Mouse (Mus musculus): ENCODE measurements around the gene Gla. TPM values are rescaled to one million over a fixed set of nuclear protein-coding genes. Genes with fewer than 3 reads are reported as not detected.

The Gla gene
- polyA plus RNA-seq, 1 experiment from 2014 or later: 3.9 TPM

- Histone ChIP-seq H3K4me2 (ENCODE audit: low read length) (no peak overlapping the region), H3K27ac (ENCODE audit: low read length) (no peak overlapping the region), H3K36me3 (ENCODE audit: control insufficient read depth, insufficient read depth) (no peaks in the 10 kb centered on the region), H3K9me3 (ENCODE audit: control insufficient read depth, low read length) (no peaks in the 10 kb centered on the region), H3K9ac (replicated peaks; ENCODE audit: low read depth, low read length) (no peak overlapping the region), H3K27me3 (replicated peaks; ENCODE audit: control insufficient read depth, insufficient read depth, low read length) (no peaks in the 10 kb centered on the region), H3K4me1 (replicated peaks; ENCODE audit: control insufficient read depth, insufficient read depth, low read length) (no peaks in the 10 kb centered on the region), H3K4me3 (replicated peaks; ENCODE audit: low read length) (no peak overlapping the region)
- 87% methylated on average over 14 of the region's 14 CpGs for WGBS
- no peak for ATAC-seq
Measured at GRCm38 (mm10) chrX:134580528-134581305, 20.2 kb downstream of the Gla start.

DNA sequence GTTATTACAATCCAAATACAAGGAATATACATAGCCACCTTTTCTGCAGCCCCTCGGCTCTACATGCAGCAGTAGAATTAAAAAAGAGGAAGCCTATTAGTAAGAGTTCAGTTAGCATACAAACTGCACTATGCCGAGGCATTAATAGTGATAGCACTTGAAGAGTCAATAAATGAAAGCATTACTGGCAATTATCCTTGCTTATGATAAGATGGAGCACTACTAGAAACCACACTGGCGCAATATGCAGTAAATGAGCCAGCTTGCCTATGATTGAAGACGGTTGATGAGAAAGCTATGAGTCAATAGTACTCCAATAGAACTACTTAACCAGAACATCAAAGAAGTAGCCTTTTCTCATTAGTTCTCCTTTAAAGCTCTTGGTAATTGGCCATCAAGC lies 23.0 kb downstream of the Gla start:
- Histone ChIP-seq H3K4me1 (replicated peaks; ENCODE audit: control insufficient read depth, insufficient read depth, low read length) (no peaks in the 10 kb centered on the region), H3K4me2 (ENCODE audit: low read length) (no peak overlapping the region), H3K9ac (replicated peaks; ENCODE audit: low read depth, low read length) (no peak overlapping the region), H3K27me3 (replicated peaks; ENCODE audit: control insufficient read depth, insufficient read depth, low read length) (no peaks in the 10 kb centered on the region), H3K36me3 (ENCODE audit: control insufficient read depth, insufficient read depth) (no peaks in the 10 kb centered on the region), H3K4me3 (replicated peaks; ENCODE audit: low read length) (no peak overlapping the region), H3K9me3 (ENCODE audit: control insufficient read depth, low read length) (no peaks in the 10 kb centered on the region), H3K27ac (ENCODE audit: low read length) (no peak overlapping the region)
- ATAC-seq: no peak
- WGBS: 77% methylated on average over 4 of the region's 4 CpGs

- no peak overlapping the region for H3K4me2 ChIP-seq (ENCODE audit: low read length)
- WGBS: 87% methylated on average over 8 of the region's 8 CpGs
Measured at GRCm38 (mm10) chrX:134566536-134567222, 34.2 kb downstream of the Gla start.

DNA sequence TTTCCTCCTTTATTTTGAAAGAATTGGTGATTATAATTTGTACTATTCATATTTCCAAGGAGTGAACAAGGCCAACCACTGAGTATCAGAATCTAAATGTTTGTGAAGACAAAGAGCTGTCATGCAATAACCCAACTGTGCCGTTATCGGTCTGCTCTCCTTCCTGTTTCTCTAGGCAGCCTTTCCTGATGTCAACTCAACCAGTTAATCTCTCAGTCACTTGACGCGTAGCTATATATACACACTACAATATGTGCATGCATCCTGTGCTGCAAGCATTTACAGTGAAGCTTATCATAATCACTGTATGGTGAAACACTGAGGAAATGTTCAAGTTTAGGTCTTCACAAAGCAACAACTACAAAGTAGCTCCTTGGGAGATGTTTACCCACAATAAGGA lies 36.6 kb downstream of the Gla start:
- no peaks in the 10 kb centered on the region for H3K4me1 ChIP-seq (replicated peaks; ENCODE audit: control insufficient read depth, insufficient read depth, low read length)
- no peaks in the 10 kb centered on the region for H3K36me3 ChIP-seq (ENCODE audit: control insufficient read depth, insufficient read depth)
- 88% methylated on average over 4 of the region's 4 CpGs for WGBS
- no peaks in the 10 kb centered on the region for H3K27me3 ChIP-seq (replicated peaks; ENCODE audit: control insufficient read depth, insufficient read depth, low read length)
- no peak for ATAC-seq
- H3K4me3 ChIP-seq (replicated peaks; ENCODE audit: low read length): no peak overlapping the region
- no peak overlapping the region for H3K27ac ChIP-seq (ENCODE audit: low read length)
- no peak overlapping the region for H3K9ac ChIP-seq (replicated peaks; ENCODE audit: low read depth, low read length)
- no peaks in the 10 kb centered on the region for H3K9me3 ChIP-seq (ENCODE audit: control insufficient read depth, low read length)
- H3K4me2 ChIP-seq (ENCODE audit: low read length): no peak overlapping the region

More at GRCm38 (mm10) chrX:134566536-134567222, 34.2 kb downstream of the Gla start:
- Histone ChIP-seq H3K4me3 (replicated peaks; ENCODE audit: low read length) (no peak overlapping the region), H3K9me3 (ENCODE audit: control insufficient read depth, low read length) (no peaks in the 10 kb centered on the region), H3K27ac (ENCODE audit: low read length) (no peak overlapping the region), H3K36me3 (ENCODE audit: control insufficient read depth, insufficient read depth) (no peaks in the 10 kb centered on the region), H3K27me3 (replicated peaks; ENCODE audit: control insufficient read depth, insufficient read depth, low read length) (no peaks in the 10 kb centered on the region), H3K9ac (replicated peaks; ENCODE audit: low read depth, low read length) (no peak overlapping the region), H3K4me1 (replicated peaks; ENCODE audit: control insufficient read depth, insufficient read depth, low read length) (no peaks in the 10 kb centered on the region)
- no peak for ATAC-seq

- Histone ChIP-seq H3K36me3 (ENCODE audit: control insufficient read depth, insufficient read depth) (no peaks in the 10 kb centered on the region), H3K27ac (ENCODE audit: low read length) (no peak overlapping the region), H3K27me3 (replicated peaks; ENCODE audit: control insufficient read depth, insufficient read depth, low read length) (no peaks in the 10 kb centered on the region), H3K9ac (replicated peaks; ENCODE audit: low read depth, low read length) (no peak overlapping the region), H3K4me3 (replicated peaks; ENCODE audit: low read length) (no peak overlapping the region), H3K9me3 (ENCODE audit: control insufficient read depth, low read length) (no peaks in the 10 kb centered on the region), H3K4me2 (ENCODE audit: low read length) (no peak overlapping the region), H3K4me1 (replicated peaks; ENCODE audit: control insufficient read depth, insufficient read depth, low read length) (no peaks in the 10 kb centered on the region)
- WGBS: 87% methylated on average over 6 of the region's 6 CpGs
- ATAC-seq: no peak
Measured at GRCm38 (mm10) chrX:134554425-134554824, 46.5 kb downstream of the Gla start.

- H3K9me3 ChIP-seq (ENCODE audit: control insufficient read depth, low read length): no peaks in the 10 kb centered on the region
- no peak overlapping the region for H3K4me2 ChIP-seq (ENCODE audit: low read length)
- WGBS: 91% methylated on average over 3 of the region's 4 CpGs
- no peak overlapping the region for H3K9ac ChIP-seq (replicated peaks; ENCODE audit: low read depth, low read length)
- no peaks in the 10 kb centered on the region for H3K36me3 ChIP-seq (ENCODE audit: control insufficient read depth, insufficient read depth)
- no peak for ATAC-seq
- no peak overlapping the region for H3K4me3 ChIP-seq (replicated peaks; ENCODE audit: low read length)
- no peak overlapping the region for H3K27ac ChIP-seq (ENCODE audit: low read length)
- no peaks in the 10 kb centered on the region for H3K27me3 ChIP-seq (replicated peaks; ENCODE audit: control insufficient read depth, insufficient read depth, low read length)
- no peaks in the 10 kb centered on the region for H3K4me1 ChIP-seq (replicated peaks; ENCODE audit: control insufficient read depth, insufficient read depth, low read length)
Measured at GRCm38 (mm10) chrX:134553326-134553725, 47.6 kb downstream of the Gla start.

DNA sequence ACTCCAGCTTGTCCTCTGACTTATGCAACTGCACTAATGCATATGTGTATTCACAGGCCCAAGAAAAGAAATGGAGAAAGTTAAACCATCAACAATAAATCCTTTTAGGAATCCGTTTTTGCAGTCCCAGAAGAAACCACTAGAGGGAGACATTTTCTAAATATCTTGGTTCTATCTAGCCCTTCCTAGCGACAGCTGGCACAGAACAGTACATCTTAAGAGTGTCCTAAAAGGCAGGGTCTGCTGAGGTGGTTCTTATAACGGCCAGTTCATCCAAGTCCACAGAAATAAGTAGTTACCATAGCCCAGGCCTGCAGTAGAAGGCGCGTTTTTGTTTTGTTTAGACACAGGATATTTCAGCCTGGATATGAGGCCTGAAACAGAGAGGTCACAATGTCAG lies 50.0 kb downstream of the Gla start:
- 12% methylated on average over 5 of the region's 5 CpGs for WGBS
- ATAC-seq: peak; percentile 62
- no peak overlapping the region for H3K9ac ChIP-seq (replicated peaks; ENCODE audit: low read depth, low read length)

DNA sequence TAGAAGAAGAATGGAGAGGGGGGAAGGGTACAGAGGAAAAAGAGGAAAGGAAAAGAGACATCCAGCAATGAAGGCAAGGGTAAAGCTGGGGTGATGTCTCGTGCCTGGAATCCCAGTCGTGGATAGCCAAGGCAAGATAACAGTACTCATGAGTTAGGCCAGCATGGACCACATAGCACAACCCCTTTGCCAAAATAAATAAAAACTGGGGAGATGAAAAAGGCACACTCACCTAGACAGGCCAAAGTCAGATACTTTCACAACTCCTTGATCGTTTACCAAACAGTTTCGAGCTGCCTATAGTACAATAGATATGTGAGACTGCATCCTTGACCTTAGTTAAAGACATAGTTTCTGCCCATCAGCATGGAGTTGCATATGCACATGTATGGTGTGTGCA lies 53.6 kb downstream of the Gla start:
- 90% methylated on average over 4 of the region's 4 CpGs for WGBS
- Histone ChIP-seq H3K4me2 (ENCODE audit: low read length) (no peak overlapping the region), H3K4me1 (replicated peaks; ENCODE audit: control insufficient read depth, insufficient read depth, low read length) (no peaks in the 10 kb centered on the region), H3K4me3 (replicated peaks; ENCODE audit: low read length) (no peak overlapping the region), H3K9ac (replicated peaks; ENCODE audit: low read depth, low read length) (no peak overlapping the region), H3K36me3 (ENCODE audit: control insufficient read depth, insufficient read depth) (no peaks in the 10 kb centered on the region), H3K27me3 (replicated peaks; ENCODE audit: control insufficient read depth, insufficient read depth, low read length) (no peaks in the 10 kb centered on the region), H3K27ac (ENCODE audit: low read length) (no peak overlapping the region), H3K9me3 (ENCODE audit: control insufficient read depth, low read length) (no peaks in the 10 kb centered on the region)
- no peak for ATAC-seq

More for the DNA sequence above, 50.0 kb downstream of the Gla start:
- no peaks in the 10 kb centered on the region for H3K4me1 ChIP-seq (replicated peaks; ENCODE audit: control insufficient read depth, insufficient read depth, low read length)
- no peaks in the 10 kb centered on the region for H3K36me3 ChIP-seq (ENCODE audit: control insufficient read depth, insufficient read depth)
- no peaks in the 10 kb centered on the region for H3K9me3 ChIP-seq (ENCODE audit: control insufficient read depth, low read length)
- H3K4me3 ChIP-seq (replicated peaks; ENCODE audit: low read length): no peak overlapping the region
- no peak overlapping the region for H3K4me2 ChIP-seq (ENCODE audit: low read length)
- H3K27me3 ChIP-seq (replicated peaks; ENCODE audit: control insufficient read depth, insufficient read depth, low read length): no peaks in the 10 kb centered on the region
- H3K27ac ChIP-seq (ENCODE audit: low read length): no peak overlapping the region

GRCm38 (mm10) chrX:134541955-134542308 lies 59.0 kb downstream of the Gla start:
- Histone ChIP-seq H3K9ac (replicated peaks; ENCODE audit: low read depth, low read length) (peak overlapping the region; percentile 60), H3K9me3 (ENCODE audit: control insufficient read depth, low read length) (no peaks in the 10 kb centered on the region), H3K4me3 (replicated peaks; ENCODE audit: low read length) (peak overlapping the region; percentile 56), H3K27ac (ENCODE audit: low read length) (no peak overlapping the region; the same call in 1 of the 2 replicates), H3K36me3 (ENCODE audit: control insufficient read depth, insufficient read depth) (no peaks in the 10 kb centered on the region), H3K4me2 (ENCODE audit: low read length) (peak overlapping the region; percentile 61), H3K4me1 (replicated peaks; ENCODE audit: control insufficient read depth, insufficient read depth, low read length) (no peaks in the 10 kb centered on the region), H3K27me3 (replicated peaks; ENCODE audit: control insufficient read depth, insufficient read depth, low read length) (no peaks in the 10 kb centered on the region)
- no peak; the same call in 1 of the 2 replicates for ATAC-seq
- 24% methylated on average over 6 of the region's 6 CpGs for WGBS

Measured in forebrain, embryonic 16.5 days (tissue).